In genomic region chr14:122490441-122491328, GRCm38 (mm10) we compare ENCODE assay signal across 8 mouse cellular contexts. TPM values are rescaled to one million over a fixed set of nuclear protein-coding genes. Genes with fewer than 3 reads are reported as not detected.
A peak's percentile ranks its signal among the peaks of the same experiment; 100 is the strongest.
DNase-seq lines count a peak whose midpoint lies in the region; ATAC-seq and TF ChIP-seq lines count a peak whose summit lies in the region.

TSS of gene Gm10837 (plus strand) at chr14:122490586.

- H3K9ac ChIP-seq in embryonic facial prominence, embryonic 11.5 days (replicated peaks; ENCODE audit: low read length), result peak within 1 kb of the TSS; percentile 18; the same call in 1 of the 2 replicates
- no peak within 1 kb of the TSS for H3K9ac ChIP-seq in intestine, postnatal 0 days (ENCODE audit: low read depth, low read length)
- H3K9ac ChIP-seq in neural tube, embryonic 15.5 days (replicated peaks), result no peak within 1 kb of the TSS

- no peak within 1 kb of the TSS for H3K27ac ChIP-seq in testis, adult 2 months (ENCODE audit: control insufficient read depth, insufficient read depth, low read depth, low read length)
- H3K27ac ChIP-seq in embryonic facial prominence, embryonic 11.5 days (replicated peaks; ENCODE audit: low read depth, low read length), result no peak within 1 kb of the TSS
- no peak within 1 kb of the TSS for H3K27ac ChIP-seq in intestine, postnatal 0 days (ENCODE audit: low read depth, low read length)
- peak within 1 kb of the TSS; percentile 46 for H3K27ac ChIP-seq in neural tube, embryonic 15.5 days (replicated peaks)

- peak within 1 kb of the TSS; percentile 48 for H3K4me3 ChIP-seq in testis, adult 2 months (ENCODE audit: control insufficient read depth, low read depth, low read length)
- H3K4me3 ChIP-seq in embryonic facial prominence, embryonic 11.5 days (ENCODE audit: low read depth, low read length), result peak within 1 kb of the TSS; percentile 25
- H3K4me3 ChIP-seq in intestine, postnatal 0 days (ENCODE audit: low read depth, low read length), result peak within 1 kb of the TSS; percentile 27
- peak within 1 kb of the TSS; percentile 25 for H3K4me3 ChIP-seq in neural tube, embryonic 15.5 days (replicated peaks)

- DNase-seq in testis, postnatal 14 days (ENCODE audit: low spot score), result no peak
- peak; percentile 36 for DNase-seq in embryonic facial prominence, embryonic 11.5 days (ENCODE audit: low spot score)
- DNase-seq in frontal cortex, postnatal 25 days (ENCODE audit: low spot score in 2 of 2), result no peak
- DNase-seq in c-Kit-positive CD71-positive TER-119-positive erythroid progenitor cells, embryonic 14.5 days (ENCODE audit: low spot score), result no peak

- ATAC-seq in embryonic facial prominence, embryonic 11.5 days (replicated peaks; ENCODE audit: insufficient number of reproducible peaks, low FRiP score, low TSS enrichment, low read depth), result peak; percentile 76
- ATAC-seq in intestine, postnatal 0 days, result peak; percentile 19; the same call in 1 of the 2 replicates
- peak; percentile 47 for ATAC-seq in neural tube, embryonic 15.5 days (ENCODE audit: low FRiP score)
- ATAC-seq in inflammation-experienced regulatory T-cells, adult 6 months, result no peak

- no peaks in the 10 kb centered on the region for H3K9me3 ChIP-seq in embryonic facial prominence, embryonic 11.5 days (replicated peaks; ENCODE audit: control insufficient read depth, low read length)
- no peaks in the 10 kb centered on the region for H3K9me3 ChIP-seq in intestine, postnatal 0 days (ENCODE audit: control insufficient read depth)
- no peaks in the 10 kb centered on the region for H3K9me3 ChIP-seq in neural tube, embryonic 15.5 days (replicated peaks)

- H3K4me2 ChIP-seq in embryonic facial prominence, embryonic 11.5 days (ENCODE audit: low read depth, low read length), result peak within 1 kb of the TSS; percentile 43
- H3K4me2 ChIP-seq in intestine, postnatal 0 days (replicated peaks; ENCODE audit: low read depth), result peak within 1 kb of the TSS; percentile 49
- peak within 1 kb of the TSS; percentile 45 for H3K4me2 ChIP-seq in neural tube, embryonic 15.5 days

- H3K4me1 ChIP-seq in testis, adult 2 months (ENCODE audit: control insufficient read depth, insufficient read depth, low read length), result peaks cover 10% of the 10 kb centered on the region
- H3K4me1 ChIP-seq in embryonic facial prominence, embryonic 11.5 days (ENCODE audit: control insufficient read depth, insufficient read depth, low read length), result peaks cover 4% of the 10 kb centered on the region
- no peaks in the 10 kb centered on the region for H3K4me1 ChIP-seq in intestine, postnatal 0 days (replicated peaks; ENCODE audit: control insufficient read depth, insufficient read depth, low read length)
- peaks cover 7% of the 10 kb centered on the region; the same call in 1 of the 2 replicates for H3K4me1 ChIP-seq in neural tube, embryonic 15.5 days

- no peaks in the 10 kb centered on the region for H3K36me3 ChIP-seq in testis, adult 2 months (ENCODE audit: control insufficient read depth, insufficient read depth, low read length)
- H3K36me3 ChIP-seq in embryonic facial prominence, embryonic 11.5 days (replicated peaks; ENCODE audit: control insufficient read depth, insufficient read depth, low read depth, low read length), result no peaks in the 10 kb centered on the region
- H3K36me3 ChIP-seq in intestine, postnatal 0 days (ENCODE audit: control insufficient read depth, insufficient read depth), result no peaks in the 10 kb centered on the region
- no peaks in the 10 kb centered on the region for H3K36me3 ChIP-seq in neural tube, embryonic 15.5 days

- H3K27me3 ChIP-seq in testis, adult 2 months (ENCODE audit: control insufficient read depth, insufficient read depth, low read length), result 0 out of 2 replicates have a peak, but pooled peaks cover 2% of the 10 kb centered on the region
- H3K27me3 ChIP-seq in embryonic facial prominence, embryonic 11.5 days (ENCODE audit: control insufficient read depth, insufficient read depth, low read length), result peaks cover 15% of the 10 kb centered on the region
- peaks cover 85% of the 10 kb centered on the region for H3K27me3 ChIP-seq in intestine, postnatal 0 days (replicated peaks; ENCODE audit: control insufficient read depth, insufficient read depth, low read length)
- peaks cover 47% of the 10 kb centered on the region for H3K27me3 ChIP-seq in neural tube, embryonic 15.5 days (replicated peaks)

- TF ChIP-seq CTCF in testis, adult 2 months (IDR thresholded peaks at IDR 0.05; ENCODE audit: control insufficient read depth, insufficient read depth, insufficient replicate concordance, low read depth, low read length), result no peak
- TF ChIP-seq CTCF in intestine, postnatal 0 days (IDR thresholded peaks at IDR 0.05; ENCODE audit: low read depth), result no peak

- 1% methylated on average over 51 of the region's 51 CpGs for WGBS in embryonic facial prominence, embryonic 11.5 days
- 2% methylated on average over 51 of the region's 51 CpGs for WGBS in intestine, postnatal 0 days
- whole genome bisulfite sequencing in neural tube, embryonic 15.5 days, result 1% methylated on average over 51 of the region's 51 CpGs

- no peak for TF ChIP-seq POLR2A in testis, adult 2 months (IDR thresholded peaks at IDR 0.05; ENCODE audit: control insufficient read depth, low read depth, low read length)

RNA-seq across cellular contexts. Expression of gene Gm10837, which starts in this region (rescaled TPM):
- polyA plus RNA-seq in testis, adult 2 months (2012; rRNA removed), result not detected in 2 replicates
- not detected in 2 replicates for polyA plus RNA-seq in embryonic facial prominence, embryonic 11.5 days (2014; fragmentation: Nextera tagmentation; extraction: Ambion mirVana)
- polyA plus RNA-seq in intestine, postnatal 0 days (2015; fragmentation: Nextera tagmentation; extraction: Ambion mirVana), result not detected in 2 replicates
- 0.23 and 0.27 TPM in 2 replicates for polyA plus RNA-seq in neural tube, embryonic 15.5 days (2015; fragmentation: Nextera tagmentation; extraction: Ambion mirVana)
- polyA plus RNA-seq in inflammation-experienced regulatory T-cells, adult 6 months (2017; shearing (Covaris generic)), result under 1 TPM in 1 of 3 experiments, not detected in 2; 0.36 TPM

Comparison
In these comparisons a context has a peak if more than half of its experiments do, and no peak if none do; other contexts are left out.
1. Peak in DNase-seq, ATAC-seq, H3K4me3 ChIP-seq, H3K9ac ChIP-seq and H3K4me2 ChIP-seq in embryonic facial prominence, embryonic 11.5 days; RNA of the gene not detected or under 1 TPM.
2. Peak in ATAC-seq, H3K4me3 ChIP-seq and H3K4me2 ChIP-seq in intestine, postnatal 0 days; RNA of the gene not detected or under 1 TPM.
3. Peak in ATAC-seq, H3K4me3 ChIP-seq, H3K27ac ChIP-seq and H3K4me2 ChIP-seq in neural tube, embryonic 15.5 days; RNA of the gene not detected or under 1 TPM.